Mouse (Mus musculus): Measurements from ENCODE around the gene Bmpr1b. TPM values are rescaled to one million over a fixed set of nuclear protein-coding genes. Genes with fewer than 3 reads are reported as not detected.

The Bmpr1b gene
- total RNA-seq, 1 experiment from 2014 or later = not detected

- no peak for ATAC-seq (replicated peaks in 1 of 2; ENCODE audit: insufficient read depth in 1 of 2, low FRiP score in 2 of 2, low TSS enrichment in 1 of 2, low read depth in 1 of 2, poor library complexity in 2 of 2, severe bottlenecking in 2 of 2)
Observed at GRCm38 (mm10) chr3:141896870-141897554, 272.2 kb downstream of the Bmpr1b start.

- ATAC-seq (replicated peaks in 1 of 2; ENCODE audit: insufficient read depth in 1 of 2, low FRiP score in 2 of 2, low TSS enrichment in 1 of 2, low read depth in 1 of 2, poor library complexity in 2 of 2, severe bottlenecking in 2 of 2) = no peak
Observed at GRCm38 (mm10) chr3:141895096-141895495, 274.1 kb downstream of the Bmpr1b start.

GRCm38 (mm10) chr3:141890668-141891067, 278.6 kb downstream of the Bmpr1b start:
- ATAC-seq (replicated peaks in 1 of 2; ENCODE audit: insufficient read depth in 1 of 2, low FRiP score in 2 of 2, low TSS enrichment in 1 of 2, low read depth in 1 of 2, poor library complexity in 2 of 2, severe bottlenecking in 2 of 2) = no peak

GRCm38 (mm10) chr3:141887476-141888274, 281.6 kb downstream of the Bmpr1b start:
- peak in 1 of 2 experiments; percentile 71; a peak in 1 of 4 replicates for ATAC-seq (replicated peaks in 1 of 2; ENCODE audit: insufficient read depth in 1 of 2, low FRiP score in 2 of 2, low TSS enrichment in 1 of 2, low read depth in 1 of 2, poor library complexity in 2 of 2, severe bottlenecking in 2 of 2)

GRCm38 (mm10) chr3:141884190-141884589, 285.0 kb downstream of the Bmpr1b start:
- no peak for ATAC-seq (replicated peaks in 1 of 2; ENCODE audit: insufficient read depth in 1 of 2, low FRiP score in 2 of 2, low TSS enrichment in 1 of 2, low read depth in 1 of 2, poor library complexity in 2 of 2, severe bottlenecking in 2 of 2)

- no peak for ATAC-seq (replicated peaks in 1 of 2; ENCODE audit: insufficient read depth in 1 of 2, low FRiP score in 2 of 2, low TSS enrichment in 1 of 2, low read depth in 1 of 2, poor library complexity in 2 of 2, severe bottlenecking in 2 of 2)
Observed at GRCm38 (mm10) chr3:141882496-141882895, 286.7 kb downstream of the Bmpr1b start.

- no peak for ATAC-seq (replicated peaks in 1 of 2; ENCODE audit: insufficient read depth in 1 of 2, low FRiP score in 2 of 2, low TSS enrichment in 1 of 2, low read depth in 1 of 2, poor library complexity in 2 of 2, severe bottlenecking in 2 of 2)
Observed at GRCm38 (mm10) chr3:141872337-141873042, 296.7 kb downstream of the Bmpr1b start.

- no peak for ATAC-seq (replicated peaks in 1 of 2; ENCODE audit: insufficient read depth in 1 of 2, low FRiP score in 2 of 2, low TSS enrichment in 1 of 2, low read depth in 1 of 2, poor library complexity in 2 of 2, severe bottlenecking in 2 of 2)
Observed at GRCm38 (mm10) chr3:141871805-141872204, 297.4 kb downstream of the Bmpr1b start.

GRCm38 (mm10) chr3:141862816-141863461, 306.3 kb downstream of the Bmpr1b start:
- ATAC-seq (replicated peaks in 1 of 2; ENCODE audit: insufficient read depth in 1 of 2, low FRiP score in 2 of 2, low TSS enrichment in 1 of 2, low read depth in 1 of 2, poor library complexity in 2 of 2, severe bottlenecking in 2 of 2) = peak; percentile 90 to 91

- ATAC-seq (replicated peaks in 1 of 2; ENCODE audit: insufficient read depth in 1 of 2, low FRiP score in 2 of 2, low TSS enrichment in 1 of 2, low read depth in 1 of 2, poor library complexity in 2 of 2, severe bottlenecking in 2 of 2) = no peak
Observed at GRCm38 (mm10) chr3:141857123-141857522, 312.1 kb downstream of the Bmpr1b start.

GRCm38 (mm10) chr3:141854339-141854738, 314.9 kb downstream of the Bmpr1b start:
- ATAC-seq (replicated peaks in 1 of 2; ENCODE audit: insufficient read depth in 1 of 2, low FRiP score in 2 of 2, low TSS enrichment in 1 of 2, low read depth in 1 of 2, poor library complexity in 2 of 2, severe bottlenecking in 2 of 2) = no peak

GRCm38 (mm10) chr3:141850141-141850540, 319.1 kb downstream of the Bmpr1b start:
- ATAC-seq (replicated peaks in 1 of 2; ENCODE audit: insufficient read depth in 1 of 2, low FRiP score in 2 of 2, low TSS enrichment in 1 of 2, low read depth in 1 of 2, poor library complexity in 2 of 2, severe bottlenecking in 2 of 2) = no peak

- ATAC-seq (replicated peaks in 1 of 2; ENCODE audit: insufficient read depth in 1 of 2, low FRiP score in 2 of 2, low TSS enrichment in 1 of 2, low read depth in 1 of 2, poor library complexity in 2 of 2, severe bottlenecking in 2 of 2) = no peak
Observed at GRCm38 (mm10) chr3:141849206-141849605, 320.0 kb downstream of the Bmpr1b start.

GRCm38 (mm10) chr3:141838864-141839263, 330.4 kb downstream of the Bmpr1b start:
- peak; percentile 66 to 88; a peak in 3 of 4 replicates for ATAC-seq (replicated peaks in 1 of 2; ENCODE audit: insufficient read depth in 1 of 2, low FRiP score in 2 of 2, low TSS enrichment in 1 of 2, low read depth in 1 of 2, poor library complexity in 2 of 2, severe bottlenecking in 2 of 2)

- peak; percentile 82 to 89 for ATAC-seq (replicated peaks in 1 of 2; ENCODE audit: insufficient read depth in 1 of 2, low FRiP score in 2 of 2, low TSS enrichment in 1 of 2, low read depth in 1 of 2, poor library complexity in 2 of 2, severe bottlenecking in 2 of 2)
Observed at GRCm38 (mm10) chr3:141831135-141831534, 338.1 kb downstream of the Bmpr1b start.

- no peak for ATAC-seq (replicated peaks in 1 of 2; ENCODE audit: insufficient read depth in 1 of 2, low FRiP score in 2 of 2, low TSS enrichment in 1 of 2, low read depth in 1 of 2, poor library complexity in 2 of 2, severe bottlenecking in 2 of 2)
Observed at GRCm38 (mm10) chr3:141828301-141828700, 340.9 kb downstream of the Bmpr1b start.

GRCm38 (mm10) chr3:141819331-141819941, 349.8 kb downstream of the Bmpr1b start:
- no peak for ATAC-seq (replicated peaks in 1 of 2; ENCODE audit: insufficient read depth in 1 of 2, low FRiP score in 2 of 2, low TSS enrichment in 1 of 2, low read depth in 1 of 2, poor library complexity in 2 of 2, severe bottlenecking in 2 of 2)

Data from hematopoietic stem cell, adult 5-6 weeks (primary cell).